Mouse (Mus musculus) myocyte (in vitro differentiated cells): ENCODE data around the gene Epb41l1.

Experiments
- CEBPB ChIP-seq: IDR thresholded peaks from 2 replicates; pipeline ENCODE4 v1.6.1; 2011; ENCODE audit warnings: mild to moderate bottlenecking, moderate library complexity; ENCODE audit not compliant: poor library complexity, insufficient read depth, severe bottlenecking
- E2F4 ChIP-seq: IDR thresholded peaks from one replicate; pipeline ENCODE4 v1.6.1; 2011; ENCODE audit warnings: mild to moderate bottlenecking, control low read depth, moderate library complexity; ENCODE audit not compliant: insufficient read depth
- MAX ChIP-seq: IDR thresholded peaks from one replicate; pipeline ENCODE4 v1.6.1; 2011; ENCODE audit warnings: low read depth, mild to moderate bottlenecking, control low read depth
- MYOD1 ChIP-seq, 3 experiments: IDR thresholded peaks; one replicate each; pipeline ENCODE4 v1.6.1; 2011; ENCODE audit warnings: control low read depth in 2 of 3, low read depth in 2 of 3, mild to moderate bottlenecking in 2 of 3, moderate library complexity in 1 of 3; ENCODE audit not compliant: insufficient read length in 2 of 3, control insufficient read depth in 1 of 3
- POLR2A ChIP-seq: IDR thresholded peaks from one replicate; pipeline ENCODE4 v1.6.1; 2011; ENCODE audit warnings: low read depth, mild to moderate bottlenecking, control low read depth, moderate library complexity; ENCODE audit not compliant: insufficient read length
- TCF3 ChIP-seq: IDR thresholded peaks from one replicate; pipeline ENCODE4 v1.6.1; 2011; ENCODE audit warnings: low read depth, control low read depth; ENCODE audit not compliant: insufficient read length
- USF1 ChIP-seq: IDR thresholded peaks from one replicate; pipeline ENCODE4 v1.6.1; 2011; ENCODE audit warnings: low read depth, mild to moderate bottlenecking, control low read depth, moderate library complexity

DNA sequence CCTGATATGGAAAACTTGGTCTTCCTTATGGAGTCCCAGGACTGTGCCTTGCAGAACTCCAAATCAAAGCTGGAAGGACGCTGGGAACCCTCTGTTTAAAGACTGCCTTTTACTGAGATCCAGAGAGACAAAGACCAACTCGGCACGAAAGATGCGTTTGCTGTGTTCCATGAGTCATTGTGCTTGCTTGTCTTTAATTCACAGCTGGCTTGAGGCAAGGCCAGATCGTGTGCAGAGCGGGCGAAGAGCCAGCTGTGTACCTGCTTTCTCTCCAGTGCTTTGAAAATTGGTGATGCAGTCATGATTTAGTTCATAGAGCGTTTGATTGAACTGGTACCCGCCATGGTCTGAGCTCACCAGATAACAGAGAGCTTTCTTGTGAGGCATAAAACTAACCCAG lies 94.4 kb downstream of the Epb41l1 start:
- TF ChIP-seq POLR2A (no peak), MAX (no peak), MYOD1 (IDR thresholded peaks at IDR 0.05; ENCODE audit: control insufficient read depth in 1 of 3, insufficient read length in 2 of 3, low read depth in 2 of 3) (no peak), USF1 (no peak), CEBPB (no peak), TCF3 (no peak), E2F4 (no peak)
